7 mouse cellular contexts compared by ENCODE assay signal in the genomic region with DNA sequence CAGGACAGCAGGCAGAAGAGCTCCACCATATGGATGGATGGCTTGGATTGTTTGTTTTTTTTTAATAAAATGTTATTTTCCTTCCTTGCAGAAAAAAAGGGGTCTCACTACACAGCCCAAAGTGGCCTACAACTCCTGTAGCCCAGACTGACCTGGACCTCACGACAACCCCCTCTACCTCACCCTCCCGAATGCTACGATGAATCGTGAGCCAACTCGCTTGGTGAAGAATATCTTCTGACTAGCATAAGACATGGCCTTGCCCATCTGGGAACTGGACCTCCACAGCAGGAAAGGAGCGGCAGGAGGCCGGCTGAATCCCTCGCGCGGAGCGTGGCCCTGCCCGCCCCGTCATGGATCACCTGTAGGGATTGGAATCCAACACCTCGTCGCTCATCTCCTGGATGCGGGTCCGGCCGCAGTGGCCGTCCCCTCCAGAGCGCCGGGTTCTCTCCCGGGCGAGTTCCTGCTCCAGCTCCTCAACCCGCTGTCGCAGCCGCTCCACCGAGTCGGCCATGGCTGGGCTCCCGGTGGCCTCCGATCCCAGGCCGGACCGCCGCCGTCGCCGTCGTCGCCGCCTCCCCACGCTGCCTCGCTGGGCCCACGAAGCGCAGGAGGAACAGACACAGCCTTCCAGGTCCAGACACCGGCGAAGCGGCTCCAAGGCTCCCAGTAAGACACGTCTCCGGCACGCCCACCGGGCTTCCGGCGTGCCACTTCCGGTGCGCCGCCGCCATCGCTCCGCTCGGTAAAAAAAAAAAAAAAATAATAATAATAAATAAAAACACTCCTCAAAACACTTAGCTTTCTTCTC. TPM values are rescaled to one million over a fixed set of nuclear protein-coding genes. Genes with fewer than 3 reads are reported as not detected.
DNase-seq lines count a peak whose midpoint lies in the region; ATAC-seq and TF ChIP-seq lines count a peak whose summit lies in the region.

A gene (minus strand): TSS at position 705 of the 814 bp plus-strand sequence.

- CTCF ChIA-PET in Patski (lab: Charles Lee) = interaction anchor here (0.8 kb wide), 1 partner anchor 13 kb away, joined by 3 read pairs; no protein-coding TSS in a partner anchor

- H3K4me2 ChIP-seq in hindbrain, postnatal 0 days (ENCODE audit: low read depth, low read length) = peak within 1 kb of the TSS; percentile 79
- H3K4me2 ChIP-seq in limb, embryonic 11.5 days (ENCODE audit: low read depth, severe bottlenecking) = peak within 1 kb of the TSS; percentile 88
- peak within 1 kb of the TSS; percentile 70 for H3K4me2 ChIP-seq in midbrain, embryonic 14.5 days (ENCODE audit: low read length)
- peak within 1 kb of the TSS; percentile 83 for H3K4me2 ChIP-seq in stomach, embryonic 15.5 days

- H3K27me3 ChIP-seq in Patski = no peaks in the 10 kb centered on the region
- H3K27me3 ChIP-seq in cerebellum, adult 2 months (ENCODE audit: control insufficient read depth, insufficient read depth, low read length) = no peaks in the 10 kb centered on the region
- H3K27me3 ChIP-seq in hindbrain, postnatal 0 days (ENCODE audit: insufficient read depth, low read length) = no peaks in the 10 kb centered on the region
- no peaks in the 10 kb centered on the region for H3K27me3 ChIP-seq in limb, embryonic 11.5 days (ENCODE audit: control insufficient read depth, insufficient read depth, low read length)
- H3K27me3 ChIP-seq in midbrain, embryonic 14.5 days (ENCODE audit: control insufficient read depth, insufficient read depth, low read length) = no peaks in the 10 kb centered on the region
- no peaks in the 10 kb centered on the region for H3K27me3 ChIP-seq in stomach, embryonic 15.5 days (replicated peaks)

- H3K9ac ChIP-seq in hindbrain, postnatal 0 days (replicated peaks; ENCODE audit: low read length) = peak within 1 kb of the TSS; percentile 88
- H3K9ac ChIP-seq in limb, embryonic 11.5 days (ENCODE audit: low read length) = peak within 1 kb of the TSS; percentile 59
- H3K9ac ChIP-seq in midbrain, embryonic 14.5 days (replicated peaks; ENCODE audit: low read length) = peak within 1 kb of the TSS; percentile 81
- H3K9ac ChIP-seq in stomach, embryonic 15.5 days = peak within 1 kb of the TSS; percentile 93

- TF ChIP-seq POLR2A in cerebellum, adult 2 months (IDR thresholded peaks at IDR 0.05; ENCODE audit: borderline replicate concordance, insufficient read depth, low read length) = 0 out of 2 replicates have a peak, but pooled peaks have one; percentile 23

- DNase-seq in Patski (ENCODE audit: low read depth, low spot score) = no peak
- DNase-seq in cerebellum, adult 2 months = peak in 1 of 2 experiments; percentile 79
- DNase-seq in gastrocnemius, postnatal 10 days = peak; percentile 76
- DNase-seq in hindbrain, postnatal 0 days (ENCODE audit: low spot score) = peak; percentile 86
- DNase-seq in limb, embryonic 11.5 days (ENCODE audit: low spot score) = peak; percentile 75
- DNase-seq in midbrain, embryonic 14.5 days = peak; percentile 91

- peaks cover 5% of the 10 kb centered on the region for H3K4me1 ChIP-seq in cerebellum, adult 2 months (ENCODE audit: control insufficient read depth, insufficient read depth, low read length)
- H3K4me1 ChIP-seq in hindbrain, postnatal 0 days (ENCODE audit: insufficient read depth, low read length) = peaks cover 10% of the 10 kb centered on the region
- peaks cover 7% of the 10 kb centered on the region; the same call in 1 of the 2 replicates for H3K4me1 ChIP-seq in limb, embryonic 11.5 days (ENCODE audit: control insufficient read depth, insufficient read depth, low read length)
- H3K4me1 ChIP-seq in midbrain, embryonic 14.5 days (ENCODE audit: control insufficient read depth, insufficient read depth, low read length) = peaks cover 9% of the 10 kb centered on the region
- peaks cover 11% of the 10 kb centered on the region for H3K4me1 ChIP-seq in stomach, embryonic 15.5 days

- in situ Hi-C loops in Patski (cut with MboI; ENCODE audit: low pct_unique_long_range_greater_than_20kb) = no loop called here

- POLR2A ChIA-PET in Patski (lab: Charles Lee) = no interaction called here

- peak within 1 kb of the TSS; percentile 97 for H3K4me3 ChIP-seq in cerebellum, adult 2 months (replicated peaks; ENCODE audit: insufficient read depth, low read depth, low read length)
- H3K4me3 ChIP-seq in hindbrain, postnatal 0 days (ENCODE audit: low read length) = peak within 1 kb of the TSS; percentile 81
- H3K4me3 ChIP-seq in limb, embryonic 11.5 days (ENCODE audit: low read depth, low read length) = peak within 1 kb of the TSS; percentile 96
- peak within 1 kb of the TSS; percentile 99 for H3K4me3 ChIP-seq in midbrain, embryonic 14.5 days (replicated peaks; ENCODE audit: low read depth, low read length)
- H3K4me3 ChIP-seq in stomach, embryonic 15.5 days (replicated peaks) = peak within 1 kb of the TSS; percentile 100

- no peaks in the 10 kb centered on the region for H3K9me3 ChIP-seq in hindbrain, postnatal 0 days (ENCODE audit: low read length)
- H3K9me3 ChIP-seq in limb, embryonic 11.5 days (ENCODE audit: control insufficient read depth, low read length) = no peaks in the 10 kb centered on the region
- no peaks in the 10 kb centered on the region for H3K9me3 ChIP-seq in midbrain, embryonic 14.5 days (ENCODE audit: control insufficient read depth, low read length)
- no peaks in the 10 kb centered on the region for H3K9me3 ChIP-seq in stomach, embryonic 15.5 days

- peak; percentile 85 for ATAC-seq in Patski
- peak; percentile 81 for ATAC-seq in hindbrain, postnatal 0 days
- peak; percentile 67; the same call in 1 of the 2 replicates for ATAC-seq in limb, embryonic 11.5 days (ENCODE audit: insufficient number of reproducible peaks, low FRiP score, low TSS enrichment, low read depth)
- ATAC-seq in midbrain, embryonic 14.5 days (ENCODE audit: low FRiP score, low TSS enrichment) = peak; percentile 83
- ATAC-seq in stomach, embryonic 15.5 days (ENCODE audit: insufficient read depth, low FRiP score, low read depth) = peak; percentile 70

- peak within 1 kb of the TSS; percentile 84 for H3K27ac ChIP-seq in cerebellum, adult 2 months (ENCODE audit: insufficient read depth, low read length)
- peak within 1 kb of the TSS; percentile 79 for H3K27ac ChIP-seq in hindbrain, postnatal 0 days
- H3K27ac ChIP-seq in limb, embryonic 11.5 days (replicated peaks; ENCODE audit: low read depth, low read length) = no peak within 1 kb of the TSS; the same call in 1 of the 2 replicates
- peak within 1 kb of the TSS; percentile 70 for H3K27ac ChIP-seq in midbrain, embryonic 14.5 days (replicated peaks; ENCODE audit: low read depth, low read length)
- H3K27ac ChIP-seq in stomach, embryonic 15.5 days = peak within 1 kb of the TSS; percentile 75

- WGBS in cerebellum, adult 2 months = under 1% methylated on average over 59 of the region's 59 CpGs
- WGBS in hindbrain, postnatal 0 days = under 1% methylated on average over 58 of the region's 59 CpGs
- under 1% methylated on average over 56 of the region's 59 CpGs for WGBS in limb, embryonic 11.5 days
- WGBS in midbrain, embryonic 14.5 days = 1% methylated on average over 59 of the region's 59 CpGs
- under 1% methylated on average over 59 of the region's 59 CpGs for WGBS in stomach, embryonic 15.5 days

- H3K36me3 ChIP-seq in hindbrain, postnatal 0 days (ENCODE audit: insufficient read depth, low read length) = peaks cover 15% of the 10 kb centered on the region
- peaks cover 3% of the 10 kb centered on the region; the same call in 1 of the 2 replicates for H3K36me3 ChIP-seq in limb, embryonic 11.5 days (ENCODE audit: control insufficient read depth, insufficient read depth, low read length)
- peaks cover 25% of the 10 kb centered on the region for H3K36me3 ChIP-seq in midbrain, embryonic 14.5 days (ENCODE audit: control insufficient read depth, insufficient read depth, low read length)
- peaks cover 13% of the 10 kb centered on the region; the same call in 1 of the 2 replicates for H3K36me3 ChIP-seq in stomach, embryonic 15.5 days

- TF ChIP-seq CTCF in Patski (IDR thresholded peaks at IDR 0.05) = no peak
- TF ChIP-seq CTCF in cerebellum, adult 2 months (IDR thresholded peaks at IDR 0.05; ENCODE audit: borderline replicate concordance, insufficient read depth, low read depth, low read length) = no peak
- no peak for TF ChIP-seq CTCF in hindbrain, postnatal 0 days (IDR thresholded peaks at IDR 0.05; ENCODE audit: low read depth)

RNA-seq across cellular contexts. Expression of the gene that starts here (rescaled TPM):
- polyA plus RNA-seq in Patski (2021) = 42.2 TPM
- polyA plus RNA-seq in cerebellum, adult 2 months (2012; rRNA removed) = 52.3 and 55.2 TPM in 2 replicates
- total RNA-seq in gastrocnemius, postnatal 10 days (2021) = 10 to 100 TPM; 17.0 to 22.6 TPM
- 45.1 and 54.2 TPM in 2 replicates for total RNA-seq in hindbrain, postnatal 0 days (2014; rRNA removed)
- polyA plus RNA-seq in hindbrain, postnatal 0 days (2015; fragmentation: Nextera tagmentation; extraction: Ambion mirVana) = 68.2 and 71.7 TPM in 2 replicates
- polyA plus RNA-seq in limb, embryonic 11.5 days (2014; fragmentation: Nextera tagmentation; extraction: Ambion mirVana) = 63.9 and 64.0 TPM in 2 replicates
- 73.3 and 82.1 TPM in 2 replicates for polyA plus RNA-seq in midbrain, embryonic 14.5 days (2014; fragmentation: Nextera tagmentation; extraction: Ambion mirVana)
- 56.5 and 57.9 TPM in 2 replicates for polyA plus RNA-seq in stomach, embryonic 15.5 days (2015; fragmentation: Nextera tagmentation; extraction: Ambion mirVana)
